In genomic region chr6:8648185-8648901, GRCm38 (mm10) we compare ENCODE assay signal across 12 mouse cellular contexts.
DNase-seq lines count a peak whose midpoint lies in the region; ATAC-seq and TF ChIP-seq lines count a peak whose summit lies in the region.
"Had no signal": no experiment of that assay in that cellular context is flagged by ENCODE, and none has a peak within 500 bp of the region (broad histone marks: within the 10 kb centered on the region; RNA-seq: fewer than 3 reads in every experiment).

No protein-coding gene starts in this region.

- H3K4me3 ChIP-seq in gastrocnemius, adult 2 months = no peak overlapping the region
- H3K4me3 ChIP-seq: hindbrain, embryonic 12.5 days; megakaryocyte, embryonic 14.5 days had no signal

- DNase-seq in gastrocnemius, adult 2 months = no peak
- no peak for DNase-seq in gastrocnemius, postnatal 36 days
- peak; percentile 36 to 51 for DNase-seq in B cell, adult 2 months
- DNase-seq in kidney, postnatal 36 days = peak; percentile 9 to 10
- DNase-seq in embryo, embryonic 9.5 days (ENCODE audit: extremely low spot score) = no peak
- DNase-seq in urinary bladder, postnatal 4 days (ENCODE audit: low spot score in 2 of 2) = no peak
- no peak for DNase-seq in heart, postnatal 25 days (ENCODE audit: low spot score)
- DNase-seq: right cerebral cortex, postnatal 14 days; thymus, postnatal 36 days had no signal

- intact Hi-C loops in gastrocnemius, adult 2 months (cut with DNase I) = no loop called here
- intact Hi-C loops in gastrocnemius, postnatal 36 days (cut with DNase I) = no loop called here
- intact Hi-C loops in heart, postnatal 25 days (cut with DNase I) = no loop called here

- peak; percentile 88 for ATAC-seq in inflammation-experienced regulatory T-cells, adult 6 months

- peak overlapping the region; percentile 16; the same call in 1 of the 2 replicates for H3K27ac ChIP-seq in gastrocnemius, adult 2 months
- H3K27ac ChIP-seq: hindbrain, embryonic 12.5 days had no signal

- no peak for TF ChIP-seq CTCF in gastrocnemius, adult 2 months (IDR thresholded peaks at IDR 0.05)

Comparison
In these comparisons a context has a peak if more than half of its experiments do, and no peak if none do; other contexts are left out.
1. DNase-seq: peak in B cell, adult 2 months (2 of 2) and kidney, postnatal 36 days (2 of 2); none in gastrocnemius, adult 2 months (single experiment), gastrocnemius, postnatal 36 days (0 of 2), embryo, embryonic 9.5 days (single experiment), urinary bladder, postnatal 4 days (0 of 2) and heart, postnatal 25 days (single experiment).